Mouse (Mus musculus) spleen, postnatal 14 days (tissue): ENCODE measurements at regions not wholly inside any gene's neighbourhood (a gene's known extent, or its start where the extent isn't known, plus 50 kb on each side); places are given as distances from the start of the nearest gene placed in this dataset.

Experiments used
- DNase-seq, 2 experiments: peaks; one replicate each; pipeline ENCODE4 v3.0.0; 2021 to 2022; ENCODE audit warnings: low spot score in 2 of 2

DNA sequence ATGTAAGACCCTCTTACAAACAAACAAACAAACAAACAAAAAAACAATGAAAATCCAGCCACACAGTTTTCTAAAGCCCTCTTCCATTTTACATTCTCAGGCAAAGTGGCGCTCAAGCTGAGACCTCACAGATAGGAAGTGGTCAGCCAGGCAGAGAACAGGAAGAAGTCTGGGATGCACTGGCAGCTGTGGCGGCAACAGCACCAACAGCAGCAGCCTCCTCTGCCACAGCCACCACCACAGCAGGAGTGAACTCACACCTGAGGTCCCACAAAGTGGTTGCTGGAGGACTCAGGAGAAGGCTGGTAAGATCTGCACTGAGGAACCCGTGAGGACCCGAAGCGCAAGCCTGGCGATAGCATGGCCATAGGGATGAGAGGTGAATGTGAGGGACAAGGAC is 156.3 kb downstream of the Grm4 start:
- DNase-seq: no peak

DNA sequence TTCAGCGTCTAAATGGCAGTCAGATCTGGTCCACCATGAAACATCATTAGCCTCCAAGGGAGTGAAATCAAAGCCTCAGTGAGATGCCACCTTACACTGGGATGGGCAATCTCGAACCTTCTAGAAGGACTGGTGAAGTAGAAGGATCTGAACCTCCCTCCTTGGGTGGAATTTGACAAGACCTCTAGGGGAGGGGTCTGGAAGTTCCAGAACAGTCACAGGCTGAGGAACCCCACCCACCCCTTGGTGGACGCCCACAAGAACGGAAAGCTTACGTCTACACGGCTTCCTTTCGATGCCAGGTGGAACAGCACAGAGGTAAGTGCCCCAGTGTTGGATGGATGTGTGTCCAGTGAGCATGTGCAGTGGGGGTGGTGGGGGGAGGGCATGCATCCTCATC is 156.9 kb downstream of the Grm4 start:
- no peak for DNase-seq

DNA sequence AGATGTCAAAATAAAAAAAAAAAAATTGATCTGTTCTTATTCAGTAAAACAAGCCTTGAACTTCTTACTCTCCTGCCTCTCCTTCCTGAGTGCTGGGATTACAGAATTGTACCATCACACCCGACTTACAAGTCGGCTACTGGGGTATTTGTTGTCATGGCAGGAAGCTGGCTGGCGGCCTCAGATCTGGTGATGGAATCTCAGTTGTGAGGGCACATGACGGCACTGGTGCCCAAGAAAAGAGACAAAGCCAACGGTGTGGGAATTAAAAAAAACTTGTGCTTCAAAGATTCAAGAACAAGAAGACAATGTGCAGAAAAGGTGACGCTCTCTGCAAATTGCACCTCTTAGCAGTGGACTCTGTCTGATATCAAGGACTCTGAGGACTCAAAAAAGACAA is 157.3 kb downstream of the Grm4 start:
- DNase-seq: no peak

DNA sequence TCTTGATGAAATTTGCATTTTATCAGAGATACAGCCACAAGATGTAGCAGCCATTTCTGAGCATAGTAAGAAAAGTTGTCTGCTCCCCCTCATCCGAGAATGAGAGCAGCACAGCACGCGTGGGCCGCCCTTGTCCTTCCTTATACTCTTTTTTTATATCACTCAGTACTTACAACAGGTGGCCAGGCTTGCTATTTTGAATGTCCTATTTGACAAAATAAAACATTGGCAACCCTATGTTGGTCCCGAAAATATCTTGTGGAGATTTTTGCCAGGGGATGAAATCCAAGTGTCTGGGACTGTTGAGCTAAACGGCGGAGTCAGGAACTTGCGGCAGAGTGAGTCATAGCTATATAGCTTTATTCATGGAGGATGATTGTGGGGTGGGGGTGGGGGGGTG is 158.0 kb upstream of the Lemd2 start:
- no peak for DNase-seq

DNA sequence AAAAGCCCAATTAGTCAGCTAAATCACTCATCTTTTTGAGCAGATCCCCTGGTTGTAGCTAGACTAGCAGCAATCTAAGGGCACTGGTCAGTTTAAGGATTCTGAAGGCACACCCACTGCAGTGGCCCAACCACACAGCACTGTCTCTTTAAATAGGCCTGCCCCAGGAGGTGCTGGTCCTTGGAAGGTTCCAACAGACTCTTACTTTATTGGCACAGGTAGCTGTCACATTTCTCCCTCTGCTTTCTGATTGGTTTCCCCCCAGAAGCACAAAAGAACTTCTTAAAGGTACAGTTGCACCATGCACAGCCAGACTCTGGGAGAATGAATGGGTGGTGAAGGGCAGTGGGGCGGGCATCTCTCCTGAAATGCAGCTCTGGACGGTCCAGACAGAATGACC is 157.1 kb upstream of the Lemd2 start:
- no peak for DNase-seq

DNA sequence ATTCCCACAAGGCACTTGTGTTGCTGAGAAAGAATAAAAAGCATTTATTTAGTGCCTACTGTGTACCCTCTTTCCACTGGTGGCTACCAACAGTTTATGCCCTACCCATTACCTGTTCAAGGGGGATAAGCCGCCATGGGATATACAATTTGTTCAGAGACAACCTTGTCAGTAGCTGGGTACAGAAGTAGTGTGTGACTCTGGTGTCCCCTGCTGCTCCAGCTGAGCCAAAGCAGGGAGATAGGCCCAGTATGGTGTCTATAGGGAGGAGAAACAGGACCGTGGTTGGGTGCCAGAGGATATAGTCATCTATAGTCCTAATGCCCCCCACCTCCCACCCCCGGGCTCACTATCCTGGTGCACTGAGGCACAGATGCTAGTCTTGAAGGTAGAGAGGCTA is 152.6 kb upstream of the Lemd2 start:
- DNase-seq: no peak

DNA sequence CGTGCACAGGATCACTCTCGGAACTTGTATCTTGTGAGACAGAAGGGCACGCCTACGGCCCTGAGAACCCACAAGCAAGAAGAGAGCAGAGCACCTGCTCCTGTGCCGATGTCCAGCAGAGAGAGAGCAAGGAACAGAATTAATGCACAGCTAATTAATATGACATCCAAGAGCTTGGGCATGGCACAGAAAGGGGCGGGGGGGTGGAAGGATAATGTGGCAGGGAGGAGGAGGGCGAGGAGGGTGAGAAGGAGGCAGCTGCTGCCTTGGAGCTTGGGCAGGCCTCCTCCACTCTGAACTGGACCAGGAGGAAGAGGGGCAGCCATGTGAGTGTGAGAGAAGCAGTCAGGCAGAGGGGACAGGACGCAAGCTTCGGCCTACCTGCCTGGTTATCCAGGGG is 151.4 kb upstream of the Lemd2 start:
- no peak for DNase-seq

DNA sequence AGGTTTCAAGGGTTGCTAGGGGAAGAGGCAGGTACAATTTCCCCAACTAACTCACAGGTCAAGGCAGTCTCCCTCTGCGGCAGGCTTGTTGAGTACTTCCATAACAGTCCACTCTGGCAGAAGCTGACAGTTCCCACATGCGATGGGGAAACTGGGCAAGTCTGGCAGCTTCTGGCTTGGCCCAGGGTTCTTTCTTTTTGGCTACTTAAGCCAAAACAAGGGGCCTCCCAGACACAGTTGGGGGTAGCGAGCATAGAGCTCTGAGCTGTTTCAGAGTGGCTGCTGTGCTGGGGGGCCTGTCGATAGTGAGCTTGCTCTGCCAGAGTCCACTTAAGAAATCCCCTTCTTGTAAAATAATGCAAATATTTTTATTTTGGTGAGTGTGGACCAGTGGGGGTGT is 150.8 kb upstream of the Lemd2 start:
- no peak for DNase-seq

DNA sequence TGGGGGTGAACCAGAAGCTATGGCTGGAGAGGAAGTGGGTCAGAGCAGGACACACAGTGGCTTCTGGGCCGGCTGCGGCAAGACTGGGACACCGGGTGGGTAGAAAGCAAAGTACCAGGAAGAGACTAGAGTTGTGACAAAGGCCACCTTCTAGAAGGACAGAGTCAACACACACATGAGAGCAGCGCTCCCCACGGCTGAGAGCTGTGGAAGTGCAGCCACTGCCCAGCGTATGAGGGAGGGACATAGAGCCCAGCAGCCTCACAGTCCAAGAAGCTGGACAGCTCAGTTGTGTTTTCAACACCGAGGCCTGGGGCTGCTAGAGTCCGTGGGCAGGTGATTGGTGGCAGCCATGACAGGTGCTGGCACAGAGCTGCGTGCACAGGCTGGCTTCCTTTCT is 145.6 kb upstream of the Lemd2 start:
- DNase-seq: no peak

DNA sequence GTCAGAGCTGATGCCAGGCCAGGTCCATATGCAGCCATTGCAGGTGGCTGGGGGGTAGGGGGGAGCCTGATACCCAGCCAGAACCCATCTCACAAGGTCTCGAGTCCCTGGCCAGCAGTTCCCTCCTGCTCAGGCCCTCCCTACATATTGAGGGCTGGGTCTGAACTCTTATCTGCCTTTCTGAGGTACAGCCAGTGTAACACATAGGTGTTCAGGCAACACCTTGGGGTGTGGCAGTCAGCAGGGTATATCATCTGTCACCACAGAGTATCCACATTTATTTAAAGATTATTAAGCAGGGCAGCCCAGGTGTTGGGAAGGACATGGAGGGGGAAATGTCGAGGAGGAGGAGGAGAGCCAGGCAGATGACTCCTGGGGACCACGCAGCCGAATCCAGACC is 145.2 kb upstream of the Lemd2 start:
- no peak for DNase-seq

DNA sequence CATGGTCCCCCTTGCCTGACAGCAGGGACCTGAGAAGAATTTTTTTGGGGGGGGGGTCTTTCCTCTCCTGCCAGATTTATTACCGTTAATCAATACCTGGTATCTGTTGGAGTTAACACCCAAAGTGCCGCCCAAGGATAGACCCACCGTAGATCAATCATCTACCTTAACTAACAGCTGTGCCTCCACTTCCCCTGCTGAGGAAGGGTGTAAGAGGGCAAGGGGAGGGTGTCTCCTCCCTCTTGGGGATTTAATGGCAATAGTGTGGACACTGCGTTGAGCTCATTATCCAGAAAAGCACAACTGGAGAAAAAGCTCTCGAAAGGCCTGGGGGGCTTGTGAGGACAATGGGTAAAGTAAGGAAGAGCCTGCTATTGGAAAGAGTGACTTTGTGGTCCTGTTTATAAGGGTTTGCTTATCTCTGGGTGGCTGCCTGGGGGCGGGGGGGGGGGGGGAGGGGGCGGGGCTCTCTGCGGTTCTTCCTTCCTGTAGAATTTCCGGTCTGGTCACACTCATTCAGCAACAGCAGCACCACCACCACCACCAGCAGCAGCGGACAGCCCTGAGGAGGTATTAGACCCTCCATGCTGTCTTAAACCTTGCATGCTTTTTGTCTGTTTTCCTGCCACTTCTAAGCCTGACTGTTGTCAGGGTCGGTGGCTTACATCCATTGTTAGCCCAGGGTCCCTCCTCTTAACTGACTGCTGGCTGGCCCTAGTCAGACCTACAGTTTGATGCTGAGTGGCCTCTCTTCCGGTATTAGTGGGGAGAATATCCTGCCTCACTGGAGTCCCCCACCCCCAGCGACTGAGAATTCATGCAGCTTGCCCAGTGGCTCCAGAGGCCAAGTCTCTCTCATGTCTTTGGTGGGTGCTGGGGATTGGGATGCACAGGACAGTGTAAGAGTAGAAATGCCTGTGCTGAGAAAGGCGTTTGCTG is 138.0 kb upstream of the Lemd2 start:
- DNase-seq: no peak

DNA sequence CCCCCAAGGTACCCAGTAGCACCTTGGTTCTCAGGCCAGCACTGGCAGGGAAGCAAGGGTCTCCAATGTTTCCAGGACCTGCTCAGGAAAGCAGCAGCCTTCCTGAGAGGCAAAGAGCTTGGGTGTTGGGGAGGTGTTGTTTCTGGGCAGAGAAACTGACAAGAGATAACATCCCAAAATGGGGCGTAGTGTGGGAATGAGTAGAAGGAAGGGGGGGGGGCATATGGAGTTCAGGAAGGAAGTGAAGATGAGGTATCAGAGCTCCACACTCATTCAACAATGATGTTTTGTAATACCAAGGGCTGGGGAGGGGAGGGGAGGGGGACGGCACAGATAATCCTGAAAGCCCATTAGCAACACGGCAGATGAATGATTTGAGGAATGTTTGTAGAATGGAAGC is 135.6 kb upstream of the Lemd2 start:
- DNase-seq: no peak

DNA sequence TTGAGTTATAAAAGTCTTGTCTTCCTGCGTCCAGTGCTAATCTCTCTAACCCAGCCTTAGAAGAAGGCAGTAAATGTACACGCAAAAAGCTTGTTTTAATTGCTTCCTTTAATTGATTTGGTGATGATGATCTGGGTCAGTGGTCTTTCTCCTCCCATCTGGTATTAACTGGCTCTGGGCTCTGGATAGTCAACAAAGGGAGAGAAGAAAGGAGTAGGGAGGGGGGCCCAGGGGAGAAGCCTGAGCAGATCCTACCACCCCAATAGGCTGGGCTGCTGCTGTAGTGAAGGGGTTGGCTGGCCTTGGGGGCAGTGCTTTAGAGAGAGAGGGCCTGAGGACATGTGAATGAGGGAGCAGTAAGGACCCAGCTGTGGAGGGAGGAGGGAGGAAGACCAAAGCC is 135.0 kb upstream of the Lemd2 start:
- no peak for DNase-seq

DNA sequence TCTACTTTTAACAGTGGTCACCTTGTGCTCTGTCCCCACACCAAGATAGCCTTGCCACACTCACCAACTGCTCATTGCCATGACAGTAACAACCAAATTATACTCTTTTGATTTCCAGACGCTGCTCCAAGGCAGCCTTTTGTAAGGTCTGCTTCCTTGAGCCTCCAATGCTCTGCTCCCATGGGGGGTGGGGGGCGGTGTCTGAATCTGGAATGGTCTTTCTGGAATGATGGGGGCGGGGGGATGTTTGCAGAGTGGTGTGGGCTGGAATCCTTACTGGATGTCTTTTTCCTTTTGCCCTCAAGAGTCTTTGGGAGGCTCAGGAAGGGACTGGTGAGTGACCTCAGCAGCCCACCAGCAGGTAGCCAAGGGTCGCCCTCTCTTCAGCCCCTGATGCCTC is 131.4 kb upstream of the Lemd2 start:
- no peak for DNase-seq

DNA sequence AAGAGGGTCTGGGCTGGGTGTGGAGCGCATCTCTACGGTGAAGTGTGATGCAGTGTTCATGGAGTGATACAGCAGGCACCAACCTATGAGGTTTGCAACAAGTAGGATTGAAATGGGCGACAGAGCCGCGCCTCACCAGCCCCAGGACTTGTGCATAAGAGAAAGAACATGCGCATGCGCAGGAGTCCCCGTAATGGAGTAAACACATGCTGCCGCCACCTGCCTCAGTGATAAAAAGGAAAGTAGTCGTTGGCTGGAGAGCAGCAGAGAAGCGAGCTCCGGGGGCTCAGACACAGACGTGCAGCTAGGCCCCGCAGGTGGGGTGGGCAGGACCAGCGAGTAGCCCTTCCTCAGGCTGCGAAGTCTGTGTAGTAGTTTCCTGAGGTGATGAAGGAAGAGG is 129.3 kb upstream of the Lemd2 start:
- DNase-seq: no peak

DNA sequence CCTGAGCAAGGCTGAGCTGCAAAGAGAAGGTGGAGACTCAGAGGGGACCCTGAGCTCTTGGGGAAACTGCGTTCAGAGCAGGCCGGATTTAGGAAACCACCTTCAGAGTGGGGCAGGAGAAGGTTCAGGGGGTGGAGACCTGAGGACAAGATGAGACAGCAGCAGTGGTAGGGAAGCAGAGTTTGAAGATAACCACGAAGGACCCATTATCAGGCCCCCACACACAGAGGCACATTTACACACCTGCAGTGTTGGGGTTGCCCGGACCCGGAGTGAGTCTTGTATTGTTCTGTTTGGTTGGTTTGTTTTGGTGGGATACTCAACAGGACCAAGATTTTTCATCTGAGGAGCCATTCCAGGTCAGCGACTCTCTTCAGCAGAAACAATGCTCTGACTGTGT is 128.9 kb upstream of the Lemd2 start:
- DNase-seq: no peak

DNA sequence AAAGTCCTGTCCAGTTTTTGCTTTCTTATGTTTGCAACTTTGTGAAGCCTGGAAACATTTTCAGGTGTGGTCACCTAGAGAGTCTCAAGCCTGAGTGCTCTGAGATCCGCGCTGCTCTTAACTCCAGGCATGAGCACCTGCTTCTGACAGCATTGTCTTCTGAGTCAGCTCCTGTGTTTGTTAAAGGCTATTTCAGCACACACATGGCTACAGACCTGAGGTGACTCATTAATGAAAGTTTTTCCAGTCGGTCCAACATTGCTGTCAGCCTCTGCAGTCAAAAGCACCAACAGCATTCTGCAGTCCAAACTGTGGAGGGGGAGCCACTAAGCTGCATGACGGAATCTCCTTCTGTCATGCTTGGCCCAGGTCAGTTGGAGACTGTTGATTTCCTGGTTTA is 127.8 kb upstream of the Lemd2 start:
- DNase-seq: no peak

DNA sequence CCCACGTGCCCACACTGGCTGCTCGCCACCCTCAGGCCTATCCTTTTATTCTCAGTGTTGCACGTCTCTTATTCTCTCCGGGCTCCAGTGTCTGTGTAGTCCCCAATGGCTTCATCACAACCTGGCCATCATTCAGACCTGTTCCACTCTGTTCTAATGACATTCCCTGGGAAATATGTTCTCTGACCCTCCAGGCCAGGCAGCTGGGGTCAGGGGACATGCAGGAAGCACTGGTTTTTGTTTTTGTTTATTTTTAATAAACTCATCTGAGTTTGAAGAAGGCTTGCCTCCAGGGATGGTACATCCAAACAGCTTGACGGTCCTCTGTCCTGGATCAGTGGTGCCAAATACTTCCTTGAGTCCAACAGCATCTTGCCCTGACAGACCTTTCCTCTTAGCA is 127.4 kb upstream of the Lemd2 start:
- DNase-seq: no peak

DNA sequence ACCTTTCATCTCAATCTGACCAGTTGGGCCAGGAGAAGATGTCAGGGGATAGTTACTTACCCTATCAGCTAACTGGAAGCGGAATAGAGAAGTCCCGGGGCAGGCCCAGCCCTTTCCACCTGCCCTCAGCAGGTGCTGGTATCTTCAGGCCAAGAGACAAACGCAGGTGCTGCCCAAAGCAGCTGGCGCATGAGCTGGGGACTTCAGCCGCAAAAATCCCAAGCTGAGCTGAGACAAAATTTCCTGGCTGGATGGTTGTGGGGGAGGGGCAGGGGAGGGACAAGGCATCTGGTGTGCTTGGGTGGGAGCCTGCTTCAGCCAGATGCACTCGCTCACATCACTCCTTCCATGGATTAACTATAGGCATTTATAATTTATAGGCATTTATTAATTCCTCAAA is 125.5 kb upstream of the Lemd2 start:
- no peak for DNase-seq

DNA sequence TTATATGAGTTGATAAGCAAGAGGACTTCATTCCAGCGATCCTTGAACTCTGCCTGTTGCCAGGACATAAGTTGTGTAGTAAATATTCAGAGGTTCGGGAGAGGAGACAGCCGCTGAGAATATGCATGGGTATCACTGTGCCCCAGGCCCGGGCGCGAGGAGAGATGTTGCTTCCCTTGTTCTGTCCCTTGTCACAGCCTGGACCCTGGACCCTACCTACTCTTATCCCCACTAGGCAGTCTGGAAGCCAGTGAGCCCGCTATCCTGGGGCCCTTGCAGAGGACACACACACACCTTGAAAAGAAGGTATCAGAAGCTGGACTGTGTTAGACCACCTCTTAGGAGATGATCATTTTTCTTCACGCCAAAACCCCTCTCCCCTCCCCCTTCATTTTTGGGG is 124.9 kb upstream of the Lemd2 start:
- no peak for DNase-seq

DNA sequence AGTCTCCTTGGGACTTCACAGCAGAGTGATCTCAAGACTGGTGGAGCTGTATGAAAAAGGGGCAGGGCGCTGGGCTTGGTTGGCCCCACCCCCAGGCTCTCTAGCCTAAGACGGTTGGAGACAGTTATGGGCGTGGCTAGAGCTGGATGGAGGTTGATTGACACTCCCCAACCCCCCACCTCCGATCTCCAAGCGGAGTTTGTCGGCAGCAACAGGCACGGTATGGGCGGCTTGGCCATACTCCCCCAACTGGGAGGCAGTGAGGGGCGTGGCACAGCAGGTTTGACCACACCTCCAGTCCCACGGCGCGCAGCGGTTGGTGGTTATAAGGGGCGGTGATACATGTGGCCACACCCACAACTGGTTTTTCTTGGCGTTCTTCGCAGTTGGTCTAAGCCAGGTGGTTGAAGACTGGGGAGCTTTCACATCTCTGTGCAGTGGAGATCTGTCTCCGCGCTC is 120.8 kb upstream of the Lemd2 start:
- peak; percentile 75 to 81 for DNase-seq

DNA sequence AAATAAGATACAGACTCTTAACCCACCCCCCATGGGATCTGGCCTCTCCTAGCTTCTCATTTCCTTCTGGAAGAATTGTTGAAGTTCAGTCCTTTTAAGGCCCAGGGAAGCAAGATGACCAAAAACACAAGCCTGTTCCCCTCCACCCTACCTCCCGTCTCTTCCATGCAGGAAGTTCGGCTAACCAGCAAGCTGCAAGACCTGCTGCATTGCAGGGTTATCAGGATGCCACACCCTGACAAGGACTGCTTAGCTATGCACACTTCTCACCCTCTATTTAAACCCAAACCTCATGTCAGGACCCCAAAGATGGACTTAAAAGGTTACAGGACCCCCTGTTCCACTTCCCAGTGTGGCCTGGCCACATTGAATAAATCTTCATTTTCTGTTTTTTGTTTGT is 119.2 kb upstream of the Lemd2 start:
- no peak for DNase-seq

DNA sequence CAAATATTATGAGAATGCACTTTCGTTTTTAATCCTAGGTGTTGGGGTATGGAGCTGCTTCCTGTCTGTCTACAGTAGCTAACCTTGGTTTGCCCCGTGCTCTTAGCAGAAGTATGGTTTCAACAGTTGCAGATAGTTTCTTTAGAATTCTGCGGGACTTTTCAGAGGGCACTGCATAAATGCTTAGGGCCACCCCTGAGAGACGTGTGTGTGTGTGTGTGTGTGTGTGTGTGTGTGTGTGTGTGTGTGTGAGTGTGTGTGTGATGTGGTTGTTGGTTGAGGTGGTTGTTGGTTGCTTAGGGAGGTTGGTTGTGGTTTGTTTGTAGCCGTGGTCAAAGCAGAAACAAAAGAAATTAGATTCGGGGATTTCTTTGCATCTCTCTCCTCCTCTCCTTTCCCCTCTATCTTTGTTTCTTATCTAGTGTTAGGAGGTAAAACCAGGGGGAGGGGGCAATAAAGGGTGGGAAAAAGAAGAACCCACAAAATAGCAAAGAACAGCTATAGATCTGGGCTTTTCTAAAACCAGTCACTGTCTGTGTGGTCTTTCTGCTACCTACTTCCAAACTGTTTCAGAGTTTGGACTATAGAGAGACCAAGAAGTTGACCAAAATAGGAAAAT is 118.7 kb upstream of the Lemd2 start:
- DNase-seq: no peak
